Mouse (Mus musculus): ENCODE measurements around the gene Vmn2r33. TPM values are rescaled to one million over a fixed set of nuclear protein-coding genes. Genes with fewer than 3 reads are reported as not detected.

The Vmn2r33 gene
- polyA plus RNA-seq (2015; fragmentation: Nextera tagmentation; extraction: Ambion mirVana) = not detected in 2 replicates

GRCm38 (mm10) chr7:7566686-7567085, at the start of gene Vmn2r33:
Vmn2r33 (minus strand) TSS chr7:7566786.

Other genes starting within 250 kb of the Vmn2r33 start
- not detected in 2 replicates for gene Vmn2r30, start 229.2 kb downstream of the Vmn2r33 start, polyA plus RNA-seq (2015; fragmentation: Nextera tagmentation; extraction: Ambion mirVana)
- gene Gm45783, start 192.2 kb downstream of the Vmn2r33 start, polyA plus RNA-seq (2015; fragmentation: Nextera tagmentation; extraction: Ambion mirVana) = not detected in 2 replicates
- not detected in 2 replicates for gene Vmn2r31, start 167.1 kb downstream of the Vmn2r33 start, polyA plus RNA-seq (2015; fragmentation: Nextera tagmentation; extraction: Ambion mirVana)
- gene Vmn2r32, start 86.8 kb downstream of the Vmn2r33 start, polyA plus RNA-seq (2015; fragmentation: Nextera tagmentation; extraction: Ambion mirVana) = not detected in 2 replicates
- gene Vmn2r34, start 122.7 kb upstream of the Vmn2r33 start, polyA plus RNA-seq (2015; fragmentation: Nextera tagmentation; extraction: Ambion mirVana) = not detected in 2 replicates